Mouse (Mus musculus): ENCODE data around the gene Ppp6r2. TPM values are rescaled to one million over a fixed set of nuclear protein-coding genes. Genes with fewer than 3 reads are reported as not detected.

Gene Ppp6r2
- total and polyA plus RNA-seq, 2 experiments from 2014 or later: 27.7 to 98.4 TPM

- Histone ChIP-seq H3K36me3 (replicated peaks; ENCODE audit: control insufficient read depth, insufficient read depth, low read length) (peaks cover 78% of the 10 kb centered on the region), H3K9ac (replicated peaks; ENCODE audit: low read depth, low read length) (no peak overlapping the region), H3K4me3 (ENCODE audit: low read depth, low read length) (no peak overlapping the region), H3K27me3 (ENCODE audit: control insufficient read depth, insufficient read depth, low read length) (no peaks in the 10 kb centered on the region), H3K9me3 (replicated peaks; ENCODE audit: control insufficient read depth, low read length) (no peaks in the 10 kb centered on the region), H3K27ac (ENCODE audit: low read depth) (no peak overlapping the region), H3K4me2 (ENCODE audit: low read depth, low read length) (no peak overlapping the region), H3K4me1 (ENCODE audit: control insufficient read depth, insufficient read depth) (no peaks in the 10 kb centered on the region)
- DNase-seq (ENCODE audit: low spot score) (no peak), ATAC-seq (ENCODE audit: insufficient read depth, low read depth) (no peak)
- WGBS: 82% methylated on average over 7 of the region's 7 CpGs
- no peak for TF ChIP-seq EP300 (IDR thresholded peaks at IDR 0.05; ENCODE audit: low read depth)
- TF ChIP-seq CTCF (IDR thresholded peaks at IDR 0.05; ENCODE audit: low read depth): no peak
Measured at GRCm38 (mm10) chr15:89286114-89286513, 74.8 kb downstream of the Ppp6r2 start.

GRCm38 (mm10) chr15:89286582-89286981 lies 75.2 kb downstream of the Ppp6r2 start:
- peaks cover 77% of the 10 kb centered on the region for H3K36me3 ChIP-seq (replicated peaks; ENCODE audit: control insufficient read depth, insufficient read depth, low read length)
- 90% methylated on average over 5 of the region's 5 CpGs for WGBS
- DNase-seq (ENCODE audit: low spot score) (no peak), ATAC-seq (ENCODE audit: insufficient read depth, low read depth) (no peak)
- H3K4me1 ChIP-seq (ENCODE audit: control insufficient read depth, insufficient read depth): no peaks in the 10 kb centered on the region
- no peaks in the 10 kb centered on the region for H3K9me3 ChIP-seq (replicated peaks; ENCODE audit: control insufficient read depth, low read length)
- H3K4me3 ChIP-seq (ENCODE audit: low read depth, low read length): no peak overlapping the region
- H3K27ac ChIP-seq (ENCODE audit: low read depth): no peak overlapping the region
- H3K27me3 ChIP-seq (ENCODE audit: control insufficient read depth, insufficient read depth, low read length): no peaks in the 10 kb centered on the region
- no peak overlapping the region for H3K4me2 ChIP-seq (ENCODE audit: low read depth, low read length)
- H3K9ac ChIP-seq (replicated peaks; ENCODE audit: low read depth, low read length): no peak overlapping the region
- no peak for TF ChIP-seq EP300 (IDR thresholded peaks at IDR 0.05; ENCODE audit: low read depth)
- no peak for TF ChIP-seq CTCF (IDR thresholded peaks at IDR 0.05; ENCODE audit: low read depth)

- DNase-seq (ENCODE audit: low spot score) (no peak), ATAC-seq (ENCODE audit: insufficient read depth, low read depth) (no peak)
- Histone ChIP-seq H3K4me3 (ENCODE audit: low read depth, low read length) (no peak overlapping the region), H3K27me3 (ENCODE audit: control insufficient read depth, insufficient read depth, low read length) (no peaks in the 10 kb centered on the region), H3K9ac (replicated peaks; ENCODE audit: low read depth, low read length) (no peak overlapping the region), H3K4me2 (ENCODE audit: low read depth, low read length) (no peak overlapping the region), H3K36me3 (replicated peaks; ENCODE audit: control insufficient read depth, insufficient read depth, low read length) (peaks cover 76% of the 10 kb centered on the region), H3K4me1 (ENCODE audit: control insufficient read depth, insufficient read depth) (no peaks in the 10 kb centered on the region), H3K27ac (ENCODE audit: low read depth) (no peak overlapping the region), H3K9me3 (replicated peaks; ENCODE audit: control insufficient read depth, low read length) (no peaks in the 10 kb centered on the region)
- TF ChIP-seq CTCF (IDR thresholded peaks at IDR 0.05; ENCODE audit: low read depth): no peak
- TF ChIP-seq EP300 (IDR thresholded peaks at IDR 0.05; ENCODE audit: low read depth): no peak
- 85% methylated on average over 23 of the region's 23 CpGs for WGBS
Measured at GRCm38 (mm10) chr15:89288227-89288767, 76.9 kb downstream of the Ppp6r2 start.

- Histone ChIP-seq H3K4me3 (ENCODE audit: low read depth, low read length) (no peak overlapping the region), H3K9ac (replicated peaks; ENCODE audit: low read depth, low read length) (no peak overlapping the region), H3K27ac (ENCODE audit: low read depth) (no peak overlapping the region), H3K27me3 (ENCODE audit: control insufficient read depth, insufficient read depth, low read length) (no peaks in the 10 kb centered on the region), H3K4me2 (ENCODE audit: low read depth, low read length) (no peak overlapping the region), H3K9me3 (replicated peaks; ENCODE audit: control insufficient read depth, low read length) (no peaks in the 10 kb centered on the region), H3K4me1 (ENCODE audit: control insufficient read depth, insufficient read depth) (no peaks in the 10 kb centered on the region), H3K36me3 (replicated peaks; ENCODE audit: control insufficient read depth, insufficient read depth, low read length) (peaks cover 81% of the 10 kb centered on the region)
- TF ChIP-seq EP300 (IDR thresholded peaks at IDR 0.05; ENCODE audit: low read depth): no peak
- no peak for TF ChIP-seq CTCF (IDR thresholded peaks at IDR 0.05; ENCODE audit: low read depth)
- 91% methylated on average over 11 of the region's 11 CpGs for WGBS
- ATAC-seq (ENCODE audit: insufficient read depth, low read depth) (no peak), DNase-seq (ENCODE audit: low spot score) (no peak)
Measured at GRCm38 (mm10) chr15:89289455-89289854, 78.1 kb downstream of the Ppp6r2 start.

GRCm38 (mm10) chr15:89291521-89291920 lies 80.2 kb downstream of the Ppp6r2 start:
- no peak overlapping the region for H3K4me2 ChIP-seq (ENCODE audit: low read depth, low read length)
- no peak for DNase-seq (ENCODE audit: low spot score)

DNA sequence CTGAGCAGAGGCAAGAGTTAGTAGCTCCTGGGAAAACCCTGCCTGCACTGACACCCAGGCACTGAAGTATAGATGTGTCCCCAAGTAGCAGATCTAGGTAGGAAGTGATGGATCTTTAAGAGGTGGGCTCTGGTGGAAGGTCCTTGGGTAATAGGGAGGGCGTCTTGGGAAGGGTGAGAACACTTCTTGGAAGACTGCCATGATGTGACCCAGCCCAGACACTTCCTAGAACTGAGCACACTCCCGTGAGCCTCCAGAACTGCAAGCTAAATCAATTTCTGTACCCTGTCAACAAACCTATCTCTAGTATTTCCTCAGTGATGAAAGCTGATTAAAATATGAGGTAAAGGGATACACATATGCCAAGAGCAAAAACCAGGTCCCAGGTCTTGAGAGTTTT lies 81.4 kb downstream of the Ppp6r2 start:
- Histone ChIP-seq H3K9me3 (replicated peaks; ENCODE audit: control insufficient read depth, low read length) (no peaks in the 10 kb centered on the region), H3K9ac (replicated peaks; ENCODE audit: low read depth, low read length) (no peak overlapping the region), H3K4me1 (ENCODE audit: control insufficient read depth, insufficient read depth) (no peaks in the 10 kb centered on the region), H3K36me3 (replicated peaks; ENCODE audit: control insufficient read depth, insufficient read depth, low read length) (peaks cover 86% of the 10 kb centered on the region), H3K4me2 (ENCODE audit: low read depth, low read length) (no peak overlapping the region), H3K27ac (ENCODE audit: low read depth) (no peak overlapping the region), H3K27me3 (ENCODE audit: control insufficient read depth, insufficient read depth, low read length) (no peaks in the 10 kb centered on the region), H3K4me3 (ENCODE audit: low read depth, low read length) (no peak overlapping the region)
- DNase-seq (ENCODE audit: low spot score): no peak
- TF ChIP-seq EP300 (IDR thresholded peaks at IDR 0.05; ENCODE audit: low read depth): no peak
- no peak for TF ChIP-seq CTCF (IDR thresholded peaks at IDR 0.05; ENCODE audit: low read depth)
- ATAC-seq (ENCODE audit: insufficient read depth, low read depth): no peak
- WGBS: 34% methylated on average over 2 of the region's 2 CpGs

More at GRCm38 (mm10) chr15:89291521-89291920, 80.2 kb downstream of the Ppp6r2 start:
- ATAC-seq (ENCODE audit: insufficient read depth, low read depth): no peak
- Histone ChIP-seq H3K9me3 (replicated peaks; ENCODE audit: control insufficient read depth, low read length) (no peaks in the 10 kb centered on the region), H3K4me1 (ENCODE audit: control insufficient read depth, insufficient read depth) (no peaks in the 10 kb centered on the region), H3K27me3 (ENCODE audit: control insufficient read depth, insufficient read depth, low read length) (no peaks in the 10 kb centered on the region), H3K36me3 (replicated peaks; ENCODE audit: control insufficient read depth, insufficient read depth, low read length) (peaks cover 93% of the 10 kb centered on the region), H3K9ac (replicated peaks; ENCODE audit: low read depth, low read length) (no peak overlapping the region), H3K4me3 (ENCODE audit: low read depth, low read length) (no peak overlapping the region), H3K27ac (ENCODE audit: low read depth) (no peak overlapping the region)
- 72% methylated on average over 3 of the region's 3 CpGs for WGBS
- TF ChIP-seq EP300 (IDR thresholded peaks at IDR 0.05; ENCODE audit: low read depth) (no peak), CTCF (IDR thresholded peaks at IDR 0.05; ENCODE audit: low read depth) (no peak)

All from heart, postnatal 0 days (tissue).